Mouse (Mus musculus): ENCODE data around the gene Olfr1410. TPM values are rescaled to one million over a fixed set of nuclear protein-coding genes. Genes with fewer than 3 reads are reported as not detected.

Olfr1410 gene
- not detected in 2 replicates for polyA plus RNA-seq (2012; rRNA removed)

DNA sequence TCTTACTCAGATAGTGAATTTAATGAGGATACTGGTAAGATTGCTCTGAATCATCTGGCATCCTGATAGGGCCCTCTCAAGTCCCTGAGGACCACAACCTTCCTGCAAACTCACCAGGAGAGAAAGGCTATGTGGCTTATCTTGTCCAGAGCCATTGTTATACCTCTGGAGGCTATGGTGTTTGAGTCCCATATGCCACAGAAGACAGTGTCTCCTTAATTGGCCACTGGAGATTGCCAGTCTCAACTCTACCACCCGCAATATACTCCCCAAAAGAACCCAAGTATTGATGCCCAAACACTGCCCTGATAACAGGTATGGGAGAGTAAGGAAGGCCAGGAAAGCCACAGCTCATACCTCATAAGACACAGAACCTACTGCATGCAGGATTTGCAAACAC lies at the start of gene Olfr1410:
Olfr1410 (plus strand) TSS at position 301 of the 400 bp plus-strand sequence.
- no peak for DNase-seq (ENCODE audit: low read depth)

DNA sequence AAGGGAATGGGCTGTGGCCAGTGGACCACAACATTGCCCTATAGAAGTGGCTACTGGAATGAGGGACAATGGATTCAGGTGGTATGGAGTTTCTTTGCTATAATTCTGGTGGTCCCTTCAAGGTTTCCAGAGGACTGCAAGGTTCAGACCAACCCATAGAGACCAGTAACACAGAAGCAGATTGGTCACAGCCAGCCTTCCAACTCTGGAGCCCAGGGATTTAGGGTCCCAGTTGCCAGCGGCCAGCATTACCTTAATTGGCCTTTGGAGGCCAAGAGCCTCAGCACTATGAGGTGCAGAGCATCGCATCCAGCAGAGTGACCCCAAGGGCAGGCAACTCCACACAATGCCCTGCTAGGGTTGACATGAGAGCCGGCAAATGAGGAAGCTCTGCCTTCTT lies 34.6 kb upstream of the Olfr1410 start, which contains the start of gene Olfr1413:
Olfr1413 (plus strand) TSS at position 301 of the 400 bp plus-strand sequence.
- DNase-seq (ENCODE audit: low read depth), result no peak

DNA sequence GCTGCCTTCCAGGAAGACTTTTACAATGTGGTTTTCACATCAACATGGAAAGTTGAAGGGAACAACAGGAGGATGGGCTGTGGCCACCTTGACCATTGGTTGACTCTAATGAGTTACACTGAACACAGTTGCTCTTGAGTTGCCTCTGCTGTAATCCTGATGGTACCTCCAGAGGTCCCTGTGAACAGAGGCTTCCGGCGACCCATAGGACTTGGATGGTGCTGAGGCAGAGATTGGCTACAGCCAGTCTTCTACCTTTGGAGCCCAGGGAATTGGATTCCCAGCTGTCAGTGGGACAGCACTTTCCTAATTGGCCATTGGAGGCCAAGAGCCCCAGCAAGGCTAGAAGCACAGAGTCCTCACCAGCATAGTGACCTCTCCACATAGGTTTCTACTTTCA lies 20.1 kb upstream of the Olfr1410 start, which contains the start of gene Olfr1412:
Olfr1412 (plus strand) TSS at position 301 of the 400 bp plus-strand sequence.
- DNase-seq (ENCODE audit: low read depth), result no peak

DNA sequence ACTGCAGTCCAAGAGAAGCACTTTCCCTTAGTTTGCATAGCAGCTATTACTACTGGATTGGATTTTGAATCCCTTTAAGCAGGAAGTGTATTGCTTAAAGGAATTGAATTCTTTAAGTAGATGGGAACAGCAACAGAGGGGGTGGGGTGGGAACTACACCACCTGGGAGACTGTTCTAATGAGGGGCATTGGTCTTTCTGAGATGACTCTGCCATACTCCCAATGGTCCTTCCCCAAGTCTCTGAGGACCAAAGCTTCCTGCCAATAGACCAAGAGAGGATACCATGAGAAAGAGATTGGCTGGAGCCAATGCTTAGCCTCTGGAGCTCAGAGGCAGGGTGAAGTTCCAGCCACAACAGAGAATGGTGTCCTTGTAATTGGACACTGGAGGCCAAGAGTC lies 11.5 kb upstream of the Olfr1410 start, which contains the start of gene Olfr1411:
Olfr1411 (plus strand) TSS at position 301 of the 400 bp plus-strand sequence.
- DNase-seq (ENCODE audit: low read depth), result no peak

DNA sequence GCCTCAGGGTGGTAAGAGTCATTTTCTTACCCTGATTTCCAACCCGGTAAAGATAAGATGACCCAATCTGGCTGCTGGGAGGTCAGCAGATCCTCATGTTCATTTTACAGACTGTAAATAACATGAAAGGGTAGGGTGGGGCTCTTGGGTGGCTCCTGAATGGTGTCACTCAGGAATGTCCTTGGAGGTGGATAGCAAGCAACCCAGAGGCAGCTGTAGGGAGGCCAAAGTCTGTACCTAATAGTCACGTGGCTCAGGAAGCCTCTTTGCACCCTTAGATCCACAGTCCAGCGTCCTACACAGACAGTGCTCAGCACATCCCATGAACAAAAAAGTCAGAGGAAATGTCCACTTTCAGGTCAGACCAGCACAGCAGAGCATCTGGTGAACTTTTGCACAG lies 9.6 kb upstream of the Olfr1410 start:
- DNase-seq (ENCODE audit: low read depth), result no peak

DNA sequence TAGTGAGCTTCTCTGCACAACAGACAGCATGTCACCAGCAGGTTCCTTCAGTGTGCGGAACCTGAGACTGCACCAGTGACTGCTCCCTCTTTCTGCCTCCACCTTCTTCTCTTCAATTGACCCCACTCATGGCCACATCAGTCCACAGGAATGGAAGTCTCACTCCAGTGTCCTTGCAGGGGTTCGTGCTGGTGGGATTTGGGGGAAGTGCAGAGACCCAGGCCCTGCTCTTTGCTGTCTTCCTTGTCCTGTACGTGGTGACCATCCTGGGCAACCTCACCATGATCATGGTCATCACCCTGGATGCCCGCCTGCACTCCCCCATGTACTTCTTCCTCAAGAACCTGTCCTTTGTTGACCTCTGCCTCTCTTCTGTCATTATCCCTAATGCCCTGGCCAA lies 2.1 kb downstream of the Olfr1410 start:
- no peak for DNase-seq (ENCODE audit: low read depth)

DNA sequence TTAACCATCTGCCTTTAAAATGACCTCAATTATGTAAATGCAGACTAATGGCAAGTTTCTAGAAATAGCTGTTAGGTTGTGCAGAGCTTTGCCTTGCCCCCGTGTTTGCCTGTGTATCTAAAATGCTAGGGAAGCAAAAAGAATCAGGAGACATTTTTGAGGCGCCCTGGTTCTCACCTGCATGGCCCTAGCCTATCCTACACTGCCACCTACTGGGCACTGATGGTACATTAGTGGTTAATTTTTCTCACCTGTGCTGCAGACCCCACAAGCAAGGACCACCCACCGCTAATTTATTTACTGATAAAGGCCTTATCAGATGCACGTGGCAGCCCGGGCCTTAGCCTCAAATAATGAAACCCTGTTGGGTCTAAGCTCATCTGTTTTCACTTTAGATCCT lies 5.4 kb downstream of the Olfr1410 start:
- DNase-seq (ENCODE audit: low read depth), result no peak

DNA sequence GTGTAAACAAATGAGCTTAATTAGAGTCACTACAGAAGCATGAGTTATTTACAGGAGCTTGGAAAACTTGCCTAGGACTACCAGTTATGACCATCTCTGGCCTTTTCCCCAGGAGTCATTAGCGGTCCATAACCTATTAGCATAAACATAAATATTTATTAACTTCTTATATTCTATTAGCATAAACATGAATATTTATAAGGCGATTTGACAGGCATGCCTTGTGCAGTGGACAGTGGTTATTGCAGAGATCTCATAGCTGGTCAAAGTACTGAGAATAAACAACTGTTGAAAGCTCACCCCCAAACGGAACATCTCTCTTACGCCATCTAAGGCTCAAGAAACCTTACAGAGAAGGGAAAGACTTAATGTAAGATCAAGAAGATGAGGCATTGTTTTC lies 7.6 kb downstream of the Olfr1410 start:
- no peak for DNase-seq (ENCODE audit: low read depth)

DNA sequence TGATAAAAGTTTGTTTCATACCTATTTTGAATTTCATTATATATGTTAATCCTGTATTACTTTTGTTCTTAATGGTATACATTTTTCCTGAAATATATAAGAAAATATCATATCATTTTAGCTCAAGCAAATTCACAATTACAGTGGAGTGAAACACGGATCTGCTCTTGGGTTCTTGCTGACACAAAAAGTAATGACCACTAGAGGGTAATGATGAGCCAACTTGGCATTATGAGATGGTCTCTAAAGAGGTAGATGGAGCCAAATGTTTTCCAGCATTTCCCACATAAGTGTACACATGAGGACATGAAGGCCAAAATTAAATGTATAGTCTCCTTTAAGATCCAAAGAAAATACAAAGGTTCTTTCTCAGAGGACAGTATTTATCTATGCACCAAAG lies 8.9 kb downstream of the Olfr1410 start:
- DNase-seq (ENCODE audit: low read depth), result no peak

DNA sequence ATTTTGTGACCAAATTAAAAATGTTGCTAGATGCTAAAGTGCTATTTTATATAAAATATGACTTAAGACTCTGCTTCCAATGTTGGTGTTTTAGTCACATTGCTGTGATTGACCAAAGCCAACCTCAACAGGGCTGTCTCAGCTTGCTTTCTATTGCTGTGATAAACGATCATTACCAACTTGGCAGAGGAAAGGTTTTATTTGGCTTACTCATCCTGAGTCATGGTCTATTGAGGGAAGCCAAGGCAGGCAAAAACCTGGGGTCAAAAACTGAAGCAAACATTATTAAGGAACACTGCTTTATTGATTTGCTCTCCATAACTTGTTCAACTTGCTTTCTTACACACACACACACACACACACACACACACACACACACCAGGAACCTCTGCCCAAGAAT lies 10.5 kb downstream of the Olfr1410 start:
- DNase-seq (ENCODE audit: low read depth), result no peak

DNA sequence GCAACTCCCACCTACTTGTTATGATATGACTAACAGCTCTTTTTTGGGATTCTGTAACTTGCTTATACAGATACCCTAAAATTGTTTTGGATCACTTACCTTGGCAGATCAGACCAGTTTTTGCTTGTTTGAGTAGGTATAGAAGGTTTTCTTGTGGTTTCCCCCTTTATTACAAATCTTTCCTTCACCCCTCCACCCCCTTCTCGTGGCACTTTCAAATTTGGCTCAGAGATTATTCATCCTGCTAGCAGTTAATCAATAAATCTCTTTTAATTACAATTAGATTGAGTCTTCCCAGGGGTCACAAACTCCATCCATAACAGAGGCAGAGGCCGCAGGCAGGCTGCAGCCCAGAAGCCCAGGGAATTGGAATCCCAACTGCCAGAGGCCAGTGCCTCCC lies 11.9 kb downstream of the Olfr1410 start, which contains the start of gene Olfr12:
Olfr12 (plus strand) TSS at position 301 of the 400 bp plus-strand sequence.
- no peak for DNase-seq (ENCODE audit: low read depth)

DNA sequence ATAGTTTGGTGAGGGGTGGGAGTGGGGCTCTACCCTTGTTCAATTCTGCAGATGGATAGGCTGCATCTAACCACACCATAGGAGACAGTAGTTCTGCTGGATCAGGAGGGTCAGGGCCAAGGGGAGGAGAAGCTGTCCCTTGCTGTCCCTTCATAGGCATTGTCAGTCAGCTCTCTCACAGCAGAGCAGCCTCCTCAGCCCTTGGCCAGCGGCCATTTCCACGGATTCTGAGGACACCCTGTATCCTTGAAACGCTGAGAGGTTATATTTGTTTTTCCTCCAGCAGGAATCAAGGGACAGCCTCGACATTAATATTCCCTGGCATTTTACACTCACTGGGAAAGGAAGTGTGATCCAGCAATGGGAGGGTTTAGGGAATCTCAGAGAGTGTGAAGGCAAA lies 12.8 kb downstream of the Olfr1410 start:
- DNase-seq (ENCODE audit: low read depth), result no peak

DNA sequence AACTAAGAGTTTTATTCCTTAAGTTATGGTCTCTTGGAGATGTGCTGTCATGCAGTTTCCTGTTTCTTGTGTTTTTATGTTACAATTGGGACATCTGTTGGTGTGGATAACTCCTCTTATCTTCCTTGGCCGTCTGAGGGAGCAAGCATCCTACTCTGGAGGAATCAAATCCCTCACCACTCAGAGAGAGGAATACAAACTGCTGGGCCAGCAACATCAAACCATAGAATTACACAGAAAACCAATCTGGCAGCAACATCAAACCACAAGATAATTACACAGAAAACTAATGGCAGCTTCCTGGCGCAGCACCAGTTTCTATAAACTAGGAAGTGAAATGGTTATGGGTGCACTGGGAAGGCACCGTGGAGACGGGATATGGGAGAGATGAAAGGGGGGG lies 22.6 kb downstream of the Olfr1410 start:
- DNase-seq (ENCODE audit: low read depth), result no peak

DNA sequence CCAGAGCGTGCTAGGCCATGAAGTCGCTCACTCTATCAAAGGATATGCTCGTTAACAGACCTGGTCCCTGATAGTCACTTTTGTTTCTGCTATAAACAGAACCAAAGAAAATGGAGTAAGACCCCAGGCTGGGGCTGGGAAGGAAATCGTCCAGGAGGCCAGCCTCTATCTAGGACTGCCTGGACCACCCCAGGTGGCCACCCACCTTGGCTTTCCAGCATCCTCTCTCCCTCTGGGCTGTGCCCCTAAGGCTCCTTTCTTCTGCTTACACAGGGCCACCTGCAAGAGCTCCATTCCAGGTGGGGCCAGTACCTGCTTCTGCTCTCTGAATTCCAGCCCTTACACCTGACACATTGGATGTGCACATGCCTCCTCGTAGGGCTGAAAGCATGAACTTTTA lies 26.6 kb downstream of the Olfr1410 start:
- DNase-seq (ENCODE audit: low read depth), result no peak

DNA sequence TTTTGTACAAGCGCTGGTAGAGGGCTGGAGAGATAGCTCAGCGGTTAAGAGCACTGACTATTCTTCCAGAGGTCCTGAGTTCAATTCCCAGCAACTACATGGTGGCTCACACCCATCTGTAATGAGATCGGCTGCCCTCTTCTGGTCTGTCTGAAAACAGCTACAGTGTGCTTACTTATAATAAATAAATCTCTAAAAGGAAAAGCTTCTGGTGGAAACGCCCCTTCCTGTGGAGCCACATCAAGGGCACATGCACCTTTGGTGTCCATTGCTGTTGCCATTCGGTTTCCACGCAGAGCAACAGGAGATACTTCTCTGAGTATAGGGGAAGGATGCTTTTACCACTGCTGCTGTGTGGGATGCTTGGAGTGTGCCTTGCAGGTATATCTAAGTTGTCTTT lies 27.4 kb downstream of the Olfr1410 start:
- no peak for DNase-seq (ENCODE audit: low read depth)

DNA sequence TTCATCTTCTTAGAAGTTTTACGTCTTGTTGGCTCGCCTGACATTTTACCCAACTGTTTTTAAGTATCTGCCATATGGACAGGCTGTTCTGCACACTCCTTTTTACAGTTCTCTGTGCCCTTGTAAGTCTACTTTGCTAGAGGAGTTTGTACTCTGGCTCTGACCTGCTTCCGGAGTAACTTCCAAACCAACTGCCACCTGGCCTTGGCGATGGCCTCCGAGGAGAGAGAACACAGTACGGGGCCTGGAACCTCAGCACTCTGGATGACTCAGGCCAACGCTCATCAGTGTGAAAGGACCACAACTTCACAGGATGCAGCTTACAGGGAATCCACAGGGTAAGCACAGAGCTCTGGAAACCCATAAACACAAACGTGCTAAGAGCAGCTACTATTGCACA lies 28.1 kb downstream of the Olfr1410 start:
- DNase-seq (ENCODE audit: low read depth), result no peak

DNA sequence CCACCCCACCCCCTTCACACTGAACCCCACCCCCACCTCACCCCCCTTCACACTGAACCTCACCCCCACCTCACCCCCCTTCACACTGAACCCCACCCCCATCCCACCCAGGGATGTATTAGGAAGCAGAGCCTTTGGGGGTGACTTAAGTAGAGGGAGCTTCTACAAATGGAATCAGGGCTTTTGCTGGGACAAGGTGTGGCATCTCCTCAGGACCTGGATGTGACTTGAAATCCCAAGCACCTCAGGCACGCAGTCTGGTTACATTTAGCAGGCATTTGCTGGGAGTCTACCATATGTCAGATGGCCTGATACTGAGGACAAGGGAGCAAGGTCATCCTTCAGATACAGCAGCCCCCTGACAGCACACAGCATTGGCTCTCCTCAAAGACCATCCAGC lies 29.0 kb downstream of the Olfr1410 start:
- no peak for DNase-seq (ENCODE audit: low read depth)

DNA sequence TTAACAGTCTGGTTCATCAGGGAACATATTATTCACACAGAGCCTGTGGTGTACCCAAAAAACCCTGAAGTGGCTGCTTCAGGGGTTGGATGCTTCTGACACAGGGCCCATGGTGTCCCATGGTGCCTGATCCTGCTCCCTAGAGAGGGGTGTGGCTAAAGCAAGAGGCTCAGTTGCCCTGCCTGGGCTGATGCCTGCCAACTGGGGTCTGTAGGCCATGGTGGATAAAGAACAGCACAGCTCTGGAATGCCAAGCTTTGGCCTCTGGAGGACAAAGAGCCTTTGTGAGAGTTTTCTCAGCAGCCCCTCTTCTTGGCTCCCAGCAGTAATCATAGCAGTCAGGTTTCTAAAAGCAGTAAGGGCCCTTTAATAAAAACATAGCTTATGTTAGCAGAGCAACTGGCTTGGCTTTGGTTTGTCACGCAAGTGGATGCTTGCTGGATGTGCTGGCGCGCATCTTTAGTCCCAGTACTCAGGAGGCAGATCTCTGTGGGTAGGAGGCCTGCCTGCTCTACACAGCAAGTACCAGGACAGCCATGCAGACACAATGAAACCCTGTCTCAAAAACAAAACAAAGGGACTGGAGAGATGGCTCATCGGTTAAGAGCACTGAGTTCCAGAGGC lies 29.5 kb downstream of the Olfr1410 start:
- DNase-seq (ENCODE audit: low read depth), result no peak

DNA sequence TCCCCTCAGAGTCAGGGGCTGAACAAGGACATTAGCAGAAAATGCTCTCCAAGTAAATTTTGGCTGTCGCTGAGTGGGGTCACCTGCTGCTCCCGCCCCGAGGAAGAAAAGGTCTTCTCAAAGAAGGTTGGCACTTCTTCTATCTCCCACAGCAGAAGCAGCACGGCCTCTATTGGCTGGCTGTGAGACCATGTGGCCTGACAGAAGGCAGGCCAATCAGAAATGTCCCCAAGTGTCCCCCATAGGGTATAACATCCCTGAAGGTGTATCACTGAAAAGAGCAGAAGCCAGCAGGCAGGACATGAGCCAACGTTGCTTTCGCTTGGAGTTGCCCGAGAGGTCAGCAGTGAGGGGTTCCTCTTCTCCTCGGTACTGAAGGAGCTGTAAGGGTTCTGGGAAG lies 30.4 kb downstream of the Olfr1410 start:
- DNase-seq (ENCODE audit: low read depth), result no peak

DNA sequence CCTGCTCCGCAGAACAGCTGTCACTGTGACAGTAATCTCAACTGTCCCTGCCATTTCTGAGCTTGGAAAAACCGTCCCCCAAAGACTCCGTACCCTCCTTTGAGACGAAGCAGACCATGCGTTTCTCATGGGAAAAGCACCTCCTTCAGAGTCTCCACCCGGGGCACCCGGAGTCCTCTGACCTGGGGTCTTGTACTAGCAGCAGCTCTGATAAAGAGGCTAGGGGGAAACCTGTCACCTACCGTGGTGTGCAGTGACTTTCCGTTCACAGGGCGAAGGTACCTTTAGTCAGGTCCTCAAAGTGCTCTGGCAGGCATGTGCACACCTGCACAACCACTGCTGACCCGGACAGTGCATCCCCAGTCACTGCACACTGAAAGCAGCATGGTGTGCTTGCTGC lies 31.1 kb downstream of the Olfr1410 start:
- DNase-seq (ENCODE audit: low read depth), result no peak

DNA sequence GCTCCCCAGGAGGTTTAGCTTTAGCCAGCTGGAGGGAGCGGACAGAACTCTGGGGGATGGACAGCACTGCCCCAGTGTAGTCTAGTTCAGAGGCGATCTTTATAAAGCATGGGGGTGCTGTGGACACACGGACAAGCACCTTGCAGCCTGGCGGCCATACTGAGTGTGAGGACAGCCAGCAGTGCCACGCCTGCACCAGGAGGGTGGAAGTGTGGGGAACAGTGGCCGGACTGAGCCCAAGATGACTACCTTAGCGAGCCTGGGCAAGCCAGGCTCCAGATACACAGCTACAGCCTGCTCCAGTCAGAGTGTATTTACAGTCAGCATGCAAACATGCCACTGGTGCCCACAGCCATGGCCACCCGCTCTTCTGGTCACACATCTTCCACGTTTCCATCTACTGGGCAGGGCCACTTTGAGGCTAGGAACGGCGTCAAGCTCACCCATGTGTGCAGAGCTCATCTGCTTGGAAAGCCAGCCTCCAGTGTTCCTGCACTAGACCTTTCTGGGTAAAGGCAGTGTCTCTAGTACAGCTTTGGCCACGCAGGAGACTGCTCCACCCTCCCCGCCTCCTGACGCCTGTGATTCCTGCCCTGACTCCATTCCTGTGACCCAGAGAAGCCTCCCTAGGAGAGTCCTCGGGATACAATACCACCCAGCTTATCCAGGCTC lies 32.1 kb downstream of the Olfr1410 start:
- no peak for DNase-seq (ENCODE audit: low read depth)

DNA sequence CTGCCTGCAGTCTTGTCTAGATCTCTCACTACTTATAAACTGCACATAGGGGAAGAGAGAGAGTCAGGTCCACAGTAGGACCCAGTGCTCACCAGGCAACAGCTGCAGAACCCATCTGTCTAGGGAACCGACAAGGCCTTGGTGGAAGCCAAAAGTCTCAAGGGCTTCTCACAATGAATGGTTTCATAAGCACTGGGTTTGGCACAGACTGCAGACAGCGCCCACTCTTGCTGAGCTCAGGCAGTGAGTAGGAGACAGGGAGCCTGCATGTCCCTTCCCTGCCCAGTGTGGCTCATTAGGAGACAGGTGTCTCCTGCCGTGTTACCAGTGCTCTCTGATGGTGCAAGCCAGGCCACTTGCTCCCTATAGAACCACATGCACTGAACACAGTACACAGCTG lies 32.6 kb downstream of the Olfr1410 start:
- DNase-seq (ENCODE audit: low read depth), result peak; percentile 36

DNA sequence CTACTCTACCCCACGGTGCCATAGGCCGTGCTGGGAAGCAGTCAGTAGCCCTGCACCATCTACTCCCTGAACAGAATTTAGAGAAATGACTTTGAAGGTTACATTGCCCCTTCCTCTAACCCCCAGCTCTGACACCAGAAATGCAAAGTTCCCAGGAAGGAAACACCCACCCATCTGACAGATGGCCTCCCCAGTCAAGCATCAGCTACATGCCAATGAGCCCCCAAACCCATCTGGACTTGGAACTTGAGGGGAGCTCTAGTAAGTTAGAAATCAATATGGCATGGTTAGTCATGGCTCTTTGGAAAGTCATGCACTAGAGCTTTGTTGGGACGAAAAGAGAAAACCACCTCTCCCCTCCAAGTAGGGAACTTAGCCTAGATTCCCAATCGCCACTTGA lies 33.2 kb downstream of the Olfr1410 start:
- no peak for DNase-seq (ENCODE audit: low read depth)

All from gonadal fat pad, adult 2 months (tissue).